Mouse (Mus musculus) gastrocnemius, adult 8-10 months (tissue): ENCODE measurements around the gene Gm42878. TPM values are rescaled to one million over a fixed set of nuclear protein-coding genes. Genes with fewer than 3 reads are reported as not detected.
"Not testable (repeated sequence)": the region's sequence is repeated elsewhere in the genome, so short reads cannot be mapped to it uniquely, and the experiment has no call there.

Source experiments
- DNase-seq, 2 experiments: peaks; one replicate each; pipeline ENCODE4 v3.0.0; 2022; ENCODE audit warnings: low spot score in 2 of 2
- total RNA-seq, 4 experiments: library from RNA; stranded (reverse); gene quantifications; 2 replicates each; pipeline ENCODE4 v1.2.4; 2022

Gene Gm42878
- total RNA-seq, 4 experiments from 2014 or later: 0.94 TPM; not detected in 3

DNA sequence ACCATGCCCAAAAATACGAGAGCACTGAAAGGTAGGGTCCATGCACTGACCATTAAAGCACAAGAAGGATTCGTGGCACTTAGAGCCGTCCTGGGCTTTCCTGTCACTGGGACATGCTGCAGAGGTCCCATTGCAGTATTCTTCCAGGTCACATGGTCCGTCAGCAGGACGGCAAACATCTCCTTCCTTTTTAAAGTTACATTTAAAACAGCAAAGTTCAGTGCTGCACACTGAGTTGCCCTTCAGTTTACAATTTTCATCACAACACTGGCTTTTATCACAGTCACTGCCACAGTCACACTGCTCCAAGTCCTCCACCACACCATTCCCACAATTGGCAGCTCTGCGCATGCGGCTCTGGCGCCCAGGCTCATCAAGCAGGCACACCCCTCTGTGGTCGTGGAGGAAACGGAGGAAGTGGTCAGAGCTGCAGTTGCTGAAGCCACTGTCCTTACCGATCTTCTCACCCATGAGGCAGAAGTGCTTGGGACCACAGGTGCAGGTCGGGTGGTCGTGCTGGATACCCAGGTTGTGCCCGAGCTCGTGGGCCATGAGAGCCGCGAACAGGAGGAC is 43.8 kb downstream of the Gm42878 start:
- DNase-seq: not testable (repeated sequence)

- no peak for DNase-seq
These were observed 44.6 kb downstream of the Gm42878 start for GRCm38 (mm10) chr5:121500719-121501118.

DNA sequence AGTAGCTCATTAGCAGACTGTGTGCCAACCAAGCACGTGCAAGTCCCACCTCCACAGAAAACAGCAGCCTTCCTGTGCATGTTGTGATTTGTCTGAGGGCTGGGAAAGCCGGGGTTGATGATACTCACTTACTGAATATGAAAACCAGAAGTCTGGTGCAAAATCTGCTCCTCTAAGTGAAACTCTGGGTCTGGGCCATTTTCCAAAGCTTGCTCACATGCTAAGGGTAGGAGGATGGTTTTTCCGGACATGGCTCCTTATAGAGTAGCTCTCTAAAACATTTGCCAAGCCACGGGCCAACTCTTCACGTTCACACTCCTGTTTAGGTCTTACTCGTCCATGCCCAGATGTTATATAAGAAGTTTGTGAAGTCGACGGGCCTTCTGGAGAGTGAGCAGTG is 52.0 kb downstream of the Gm42878 start:
- no peak for DNase-seq

- no peak for DNase-seq
These were observed 60.5 kb downstream of the Gm42878 start for GRCm38 (mm10) chr5:121484801-121485200.

- DNase-seq: no peak
These were observed 67.6 kb downstream of the Gm42878 start for GRCm38 (mm10) chr5:121477680-121478079.

GRCm38 (mm10) chr5:121476040-121476439 is 69.2 kb downstream of the Gm42878 start:
- no peak for DNase-seq

GRCm38 (mm10) chr5:121474610-121475009 is 70.7 kb downstream of the Gm42878 start:
- DNase-seq: no peak

DNA sequence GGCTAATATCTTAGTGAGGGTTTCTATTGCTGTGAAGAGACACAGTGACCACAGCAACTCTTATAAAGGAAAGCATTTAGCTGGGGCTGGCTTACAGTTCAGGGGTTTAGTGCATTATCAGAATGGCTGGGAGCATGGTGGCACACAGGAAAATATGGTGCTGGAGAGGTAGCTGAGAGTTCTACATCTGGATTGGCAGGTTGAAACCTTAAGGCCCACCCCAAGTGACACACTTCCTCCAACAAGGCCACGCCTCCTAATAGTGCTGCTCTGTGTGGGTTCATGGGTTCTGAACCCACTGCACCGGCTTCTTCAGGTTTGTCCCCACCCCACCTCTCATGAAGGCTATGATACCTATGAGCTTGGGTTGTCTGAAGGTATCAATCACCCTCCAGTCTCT is 72.9 kb downstream of the Gm42878 start:
- no peak for DNase-seq

DNA sequence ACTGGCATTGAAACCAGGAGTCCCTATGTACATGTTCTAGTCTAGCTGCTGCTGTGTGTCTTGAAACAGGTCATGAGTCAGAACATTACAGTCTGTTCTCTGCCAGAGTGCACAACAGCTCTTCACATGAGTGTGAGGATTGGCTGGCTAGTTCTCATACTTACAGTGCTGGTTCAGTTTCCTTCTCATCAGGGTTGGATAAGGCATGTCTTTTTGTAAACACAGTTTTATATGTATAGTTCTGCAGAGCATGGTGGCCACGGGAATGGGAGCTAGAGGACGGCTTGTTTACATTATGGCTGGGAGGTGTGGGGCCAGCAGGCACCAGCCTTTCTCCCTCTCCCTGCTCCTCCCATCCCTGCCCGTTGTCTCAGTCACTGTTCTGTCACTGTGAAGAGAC is 75.7 kb downstream of the Gm42878 start:
- DNase-seq: no peak

Other genes with a start within 250 kb of the Gm42878 start
- 10 to 100 TPM; 37.4 to 45.4 (median 40.5) TPM for gene Trafd1, start 159.8 kb downstream of the Gm42878 start, total RNA-seq
- gene Naa25, start 147.5 kb downstream of the Gm42878 start, total RNA-seq: 10 to 100 TPM; 28.5 to 32.6 (median 30.3) TPM
- gene Tmem116, start 93.6 kb downstream of the Gm42878 start, total RNA-seq: 1 to 10 TPM; 6.3 to 9.3 (median 8.5) TPM
- gene Erp29, start 93.0 kb downstream of the Gm42878 start, total RNA-seq: 10 to 100 TPM; 30.5 to 34.9 (median 31.1) TPM
- gene Adam1b, start 42.0 kb downstream of the Gm42878 start, total RNA-seq: not detected
- gene Adam1a, start within 50 bp of the Gm42878 start, total RNA-seq: 1 to 10 TPM; 1.1 to 1.9 (median 1.5) TPM
- 100 to 1,000 TPM; 112 to 152 (median 133) TPM for gene Mapkapk5, start 423 bp upstream of the Gm42878 start, total RNA-seq
- 100 to 1,000 TPM; 112 to 210 (median 157) TPM for gene Aldh2, start 48.3 kb upstream of the Gm42878 start, total RNA-seq
- 10 to 100 TPM; 23.7 to 31.0 (median 28.0) TPM for gene Acad12, start 73.5 kb upstream of the Gm42878 start, total RNA-seq
- gene Acad10, start 115.0 kb upstream of the Gm42878 start, total RNA-seq: 10 to 100 TPM; 12.7 to 14.7 (median 13.5) TPM
- gene Brap, start 115.1 kb upstream of the Gm42878 start, total RNA-seq: 10 to 100 TPM; 32.5 to 36.5 (median 34.7) TPM
- gene Atxn2, start 165.9 kb upstream of the Gm42878 start, total RNA-seq: 100 to 1,000 TPM in 1 of 4 experiments, 10 to 100 TPM in 3; 82.6 to 108 (median 88.6) TPM